In genomic region chr3:135862804-135863203, GRCm38 (mm10) we compare ENCODE assay signal across 9 mouse cellular contexts. TPM values are rescaled to one million over a fixed set of nuclear protein-coding genes. Genes with fewer than 3 reads are reported as not detected.
DNase-seq lines count a peak whose midpoint lies in the region; ATAC-seq lines count a peak whose summit lies in the region.
"Had no signal": no experiment of that assay in that cellular context is flagged by ENCODE, and none has a peak within 500 bp of the region (broad histone marks: within the 10 kb centered on the region; RNA-seq: fewer than 3 reads in every experiment).

No protein-coding gene starts in this region.

- H3K27ac ChIP-seq in stomach, embryonic 15.5 days: no peak overlapping the region
- H3K27ac ChIP-seq: embryonic facial prominence, embryonic 12.5 days had no signal

- no peaks in the 10 kb centered on the region for H3K4me1 ChIP-seq in stomach, embryonic 15.5 days
- H3K4me1 ChIP-seq: embryonic facial prominence, embryonic 12.5 days had no signal

- H3K27me3 ChIP-seq in stomach, embryonic 15.5 days (replicated peaks): no peaks in the 10 kb centered on the region
- H3K27me3 ChIP-seq: embryonic facial prominence, embryonic 12.5 days had no signal

- H3K4me2 ChIP-seq in stomach, embryonic 15.5 days: no peak overlapping the region
- H3K4me2 ChIP-seq: embryonic facial prominence, embryonic 12.5 days had no signal

- no peak overlapping the region for H3K4me3 ChIP-seq in stomach, embryonic 15.5 days (replicated peaks)
- H3K4me3 ChIP-seq: embryonic facial prominence, embryonic 12.5 days had no signal

- WGBS in stomach, embryonic 15.5 days: 52% methylated on average over 9 of the region's 9 CpGs

- H3K9me3 ChIP-seq in stomach, embryonic 15.5 days: no peaks in the 10 kb centered on the region
- H3K9me3 ChIP-seq: embryonic facial prominence, embryonic 12.5 days had no signal

- peak; percentile 9 for DNase-seq in ovary, postnatal 14 days (ENCODE audit: low spot score)
- no peak for DNase-seq in ovary, adult 18-20 months (ENCODE audit: low spot score)
- DNase-seq in cerebellum, adult 11 months: peak; percentile 25
- peak; percentile 57 for DNase-seq in forelimb bud, embryonic 11.5 days (ENCODE audit: low read depth, low spot score)
- peak; percentile 38 to 52 for DNase-seq in kidney, postnatal 4 days
- peak; percentile 24 for DNase-seq in lung, postnatal 14 days
- no peak for DNase-seq in ovary, postnatal 10 days (ENCODE audit: low spot score)

- H3K9ac ChIP-seq in stomach, embryonic 15.5 days: no peak overlapping the region
- H3K9ac ChIP-seq: embryonic facial prominence, embryonic 12.5 days had no signal

- no peaks in the 10 kb centered on the region for H3K36me3 ChIP-seq in stomach, embryonic 15.5 days
- H3K36me3 ChIP-seq: embryonic facial prominence, embryonic 12.5 days had no signal

- peak; percentile 50; the same call in 1 of the 2 replicates for ATAC-seq in stomach, embryonic 15.5 days (ENCODE audit: insufficient read depth, low FRiP score, low read depth)

RNA-seq across cellular contexts. Expression of gene Slc39a8, which starts 37.7 kb away (rescaled TPM):
- polyA plus RNA-seq in stomach, embryonic 15.5 days (2015; fragmentation: Nextera tagmentation; extraction: Ambion mirVana): 13.3 and 15.4 TPM in 2 replicates

Comparison
In these comparisons a context has a peak if more than half of its experiments do, and no peak if none do; other contexts are left out.
1. DNase-seq: peak in ovary, postnatal 14 days (single experiment), cerebellum, adult 11 months (single experiment), forelimb bud, embryonic 11.5 days (single experiment), kidney, postnatal 4 days (2 of 2) and lung, postnatal 14 days (single experiment); none in ovary, adult 18-20 months (single experiment) and ovary, postnatal 10 days (single experiment).